Mouse (Mus musculus) thymus, adult 18-20 months (tissue): ENCODE measurements around the gene Il22ra1.
"Not testable (repeated sequence)": the region's sequence is repeated elsewhere in the genome, so short reads cannot be mapped to it uniquely, and the experiment has no call there.

Source experiments
- DNase-seq, 2 experiments: peaks; one replicate each; pipeline ENCODE4 v3.0.0; 2022; ENCODE audit warnings: mixed read lengths in 2 of 2

Gene Il22ra1

GRCm38 (mm10) chr4:135727817-135728216 lies at the start of gene Il22ra1:
Gene Il22ra1, plus strand, starts transcription at chr4:135728172.
- DNase-seq, result no peak

GRCm38 (mm10) chr4:135679316-135679715 lies 48.7 kb upstream of the Il22ra1 start:
- no peak for DNase-seq

DNA sequence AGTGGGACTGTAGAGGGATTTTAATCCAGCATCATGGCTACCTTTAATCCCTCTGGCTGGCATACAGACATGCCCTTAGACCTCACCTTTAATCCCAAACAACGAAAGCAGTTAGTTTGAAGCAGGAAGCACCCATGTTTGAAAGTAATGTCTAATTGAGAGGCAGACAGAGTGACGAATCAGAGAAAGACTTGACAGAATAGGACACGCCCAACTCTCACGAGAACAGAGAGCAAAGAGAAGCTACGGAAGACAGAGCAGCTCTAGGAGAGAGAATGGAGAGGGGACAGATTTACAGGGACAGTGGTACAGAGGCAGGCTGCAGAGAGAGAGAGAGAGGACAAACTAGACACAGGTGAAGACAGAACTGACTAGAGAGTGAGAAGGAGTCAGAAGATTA lies 46.2 kb upstream of the Il22ra1 start:
- no peak for DNase-seq

- no peak for DNase-seq
Observed at GRCm38 (mm10) chr4:135683553-135683952, 44.4 kb upstream of the Il22ra1 start.

DNA sequence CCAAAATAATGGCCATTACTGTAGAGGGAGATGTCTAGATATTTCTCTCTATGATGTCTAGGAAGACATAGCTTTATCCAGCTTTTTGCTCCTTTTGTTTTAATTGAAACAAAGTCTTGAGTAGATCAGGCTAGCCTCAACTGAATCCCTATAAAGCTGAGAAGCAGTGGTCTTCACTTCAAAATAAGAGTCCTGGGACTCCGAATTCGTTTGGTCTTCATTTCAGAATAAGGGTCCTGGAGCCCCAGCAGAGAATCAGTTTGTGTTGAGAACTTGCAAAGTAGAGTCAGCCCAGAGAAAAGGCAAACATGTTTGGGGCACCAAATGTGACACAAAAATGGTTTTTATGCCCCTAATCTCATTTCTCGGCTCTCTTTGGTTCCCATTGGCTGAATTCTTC lies 43.2 kb upstream of the Il22ra1 start:
- DNase-seq, result no peak

DNA sequence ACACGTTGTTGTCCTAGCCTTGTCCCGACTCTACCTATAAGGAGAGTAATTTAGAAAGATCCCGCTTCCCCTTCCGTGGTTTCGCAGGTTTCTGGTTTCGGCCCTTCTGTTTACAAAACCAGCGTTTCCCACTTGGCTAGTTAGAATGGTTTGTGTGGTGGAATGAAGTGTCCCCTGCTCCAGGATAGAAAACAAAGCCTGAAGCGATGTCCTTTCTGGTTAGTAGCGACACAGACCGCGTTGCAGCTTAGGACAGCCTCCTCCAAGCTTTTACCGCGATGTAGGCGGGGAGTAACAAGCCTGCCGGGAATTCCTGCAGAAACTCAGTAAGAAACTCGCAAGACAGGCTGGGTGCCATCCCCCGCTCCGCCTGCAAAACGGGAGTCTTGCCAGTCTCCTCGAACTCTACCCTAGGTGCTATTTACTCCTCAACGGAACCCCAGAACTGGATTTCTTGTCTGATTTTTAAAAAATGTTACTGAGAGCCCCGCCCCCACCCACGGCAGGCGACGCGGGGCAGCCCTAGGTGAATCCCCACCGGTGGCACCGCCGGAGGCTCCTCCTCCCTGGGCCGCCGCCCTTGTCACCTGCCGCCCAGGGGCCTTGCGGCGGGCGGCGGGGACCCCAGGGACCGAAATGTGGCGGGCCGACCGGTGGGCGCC lies 41.9 kb upstream of the Il22ra1 start, which contains the start of gene Ifnlr1:
Gene Ifnlr1 (plus strand): TSS at position 382 of the 662 bp plus-strand sequence.
- no peak for DNase-seq

DNA sequence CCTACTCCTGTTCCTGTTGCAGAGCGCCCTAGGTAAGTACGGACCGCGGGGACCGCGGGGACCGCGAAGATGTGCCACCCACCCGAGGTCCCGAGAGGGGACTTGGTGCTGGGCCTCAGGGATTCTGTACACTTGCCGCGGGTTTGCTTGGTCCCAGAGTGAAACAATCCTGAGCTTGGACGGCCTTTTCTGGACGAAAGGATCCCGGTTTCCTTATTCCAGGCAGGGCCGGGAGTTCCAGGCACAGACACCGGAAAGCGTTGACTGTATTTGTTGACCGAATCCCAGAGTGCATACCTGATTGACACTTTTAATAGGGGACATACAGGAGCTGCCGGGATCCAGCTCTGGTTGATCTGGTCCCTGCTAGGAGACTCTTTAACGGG lies 41.4 kb upstream of the Il22ra1 start:
- DNase-seq, result no peak

- no peak for DNase-seq
Observed at GRCm38 (mm10) chr4:135689797-135690196, 38.2 kb upstream of the Il22ra1 start.

- DNase-seq, result no peak
Observed at GRCm38 (mm10) chr4:135690241-135690640, 37.7 kb upstream of the Il22ra1 start.

GRCm38 (mm10) chr4:135692916-135693315 lies 35.1 kb upstream of the Il22ra1 start:
- DNase-seq, result no peak

DNA sequence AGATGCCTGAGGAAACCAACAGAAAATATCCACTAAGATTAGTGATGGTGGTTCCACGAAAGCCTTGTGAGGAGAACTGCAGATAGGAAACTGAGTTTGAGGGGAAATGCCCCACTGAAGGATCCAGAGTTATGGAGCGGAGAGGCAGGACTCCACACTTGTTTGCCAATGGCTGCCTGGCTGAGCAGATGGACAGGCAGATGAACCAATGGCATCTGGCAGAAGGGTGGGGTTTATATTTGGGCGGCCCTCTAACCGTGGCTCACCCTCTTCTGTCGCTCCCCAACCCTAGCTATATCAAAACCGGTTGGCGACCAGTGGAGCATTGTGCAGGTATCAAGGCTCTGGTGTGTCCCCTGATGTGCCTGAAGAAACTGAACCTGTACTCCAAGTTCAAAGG lies 29.5 kb upstream of the Il22ra1 start:
- DNase-seq, result no peak

GRCm38 (mm10) chr4:135703497-135703896 lies 24.5 kb upstream of the Il22ra1 start:
- no peak for DNase-seq

DNA sequence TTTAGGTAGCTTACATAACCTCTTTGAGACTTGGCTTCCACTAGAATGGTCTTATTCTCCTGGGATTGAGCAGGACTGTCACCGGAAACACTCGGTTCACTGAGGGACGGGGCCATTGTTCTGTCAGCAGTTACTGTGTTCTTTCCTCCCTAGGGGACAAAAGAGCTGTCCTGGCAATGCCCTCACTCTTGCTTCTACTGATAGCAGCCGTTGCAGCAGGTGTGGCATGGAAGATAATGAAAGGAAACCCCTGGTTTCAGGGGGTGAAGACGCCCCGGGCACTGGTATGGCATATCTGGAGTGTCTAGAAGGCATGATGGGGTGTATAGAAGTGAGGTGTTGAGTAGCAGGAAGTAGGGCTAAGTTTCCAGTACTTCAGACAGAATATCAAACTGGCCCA lies 24.0 kb upstream of the Il22ra1 start:
- no peak for DNase-seq

DNA sequence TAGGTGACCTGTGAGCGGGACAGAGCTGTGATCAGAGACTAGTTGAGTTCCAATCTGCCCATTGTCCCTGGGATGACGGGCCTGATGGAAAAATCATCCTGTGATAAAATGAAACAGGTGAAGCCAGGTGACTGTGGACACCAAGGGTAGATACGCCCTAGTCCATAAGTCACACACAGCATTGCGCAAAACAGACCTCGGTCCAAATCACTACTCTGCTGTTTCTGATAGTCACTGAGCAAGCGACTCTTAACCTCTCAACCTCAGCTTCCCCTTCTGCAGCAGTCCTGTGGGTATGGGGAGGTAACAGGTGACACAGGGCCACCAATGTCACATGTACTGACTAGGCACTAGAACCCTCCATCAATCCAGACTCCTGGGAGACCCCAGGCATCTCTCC lies 21.9 kb upstream of the Il22ra1 start:
- no peak for DNase-seq

- DNase-seq, result peak; percentile 21 to 32
Observed at GRCm38 (mm10) chr4:135709072-135709564, 18.9 kb upstream of the Il22ra1 start.

GRCm38 (mm10) chr4:135709621-135710020 lies 18.4 kb upstream of the Il22ra1 start:
- no peak for DNase-seq

GRCm38 (mm10) chr4:135710392-135710791 lies 17.6 kb upstream of the Il22ra1 start:
- no peak for DNase-seq

DNA sequence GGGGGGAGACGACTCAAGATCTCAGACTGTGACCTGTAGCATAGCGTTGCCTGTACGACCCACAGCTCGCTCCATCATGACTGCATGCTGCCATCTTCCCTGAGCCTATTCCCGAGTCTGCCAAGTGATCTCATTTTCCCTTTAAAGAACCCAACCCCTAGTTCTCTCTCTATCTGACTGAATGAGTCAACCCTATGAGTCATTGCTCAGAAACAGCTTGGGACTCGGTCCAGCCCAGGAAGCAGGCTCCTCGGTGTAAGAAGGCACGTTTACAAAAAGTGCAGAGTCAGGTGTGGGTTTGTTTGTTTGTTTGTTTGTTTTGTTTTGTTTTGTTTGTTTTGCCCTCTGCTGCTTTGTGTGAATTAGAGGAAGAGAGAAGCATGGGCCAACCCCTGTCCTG lies 13.2 kb upstream of the Il22ra1 start:
- DNase-seq, result no peak

DNA sequence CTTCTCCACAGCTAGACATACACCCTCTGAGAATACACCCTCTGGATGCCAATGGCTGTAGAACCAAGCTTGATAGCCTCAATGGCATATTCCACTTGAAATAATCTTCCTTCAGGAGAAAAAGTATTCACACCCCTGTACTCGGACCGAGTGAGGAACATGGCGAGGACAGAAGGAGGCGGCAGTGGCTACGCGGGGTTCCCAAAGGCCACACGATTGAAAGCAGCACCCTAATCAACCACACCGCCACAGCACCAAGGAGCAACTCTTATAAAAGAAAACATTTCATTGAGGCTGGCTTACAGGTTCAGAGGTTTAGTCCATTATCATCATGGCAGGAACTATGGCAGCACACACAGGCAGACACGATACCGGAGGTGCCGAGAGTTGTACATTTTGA lies 11.5 kb upstream of the Il22ra1 start:
- DNase-seq, result not testable (repeated sequence)

DNA sequence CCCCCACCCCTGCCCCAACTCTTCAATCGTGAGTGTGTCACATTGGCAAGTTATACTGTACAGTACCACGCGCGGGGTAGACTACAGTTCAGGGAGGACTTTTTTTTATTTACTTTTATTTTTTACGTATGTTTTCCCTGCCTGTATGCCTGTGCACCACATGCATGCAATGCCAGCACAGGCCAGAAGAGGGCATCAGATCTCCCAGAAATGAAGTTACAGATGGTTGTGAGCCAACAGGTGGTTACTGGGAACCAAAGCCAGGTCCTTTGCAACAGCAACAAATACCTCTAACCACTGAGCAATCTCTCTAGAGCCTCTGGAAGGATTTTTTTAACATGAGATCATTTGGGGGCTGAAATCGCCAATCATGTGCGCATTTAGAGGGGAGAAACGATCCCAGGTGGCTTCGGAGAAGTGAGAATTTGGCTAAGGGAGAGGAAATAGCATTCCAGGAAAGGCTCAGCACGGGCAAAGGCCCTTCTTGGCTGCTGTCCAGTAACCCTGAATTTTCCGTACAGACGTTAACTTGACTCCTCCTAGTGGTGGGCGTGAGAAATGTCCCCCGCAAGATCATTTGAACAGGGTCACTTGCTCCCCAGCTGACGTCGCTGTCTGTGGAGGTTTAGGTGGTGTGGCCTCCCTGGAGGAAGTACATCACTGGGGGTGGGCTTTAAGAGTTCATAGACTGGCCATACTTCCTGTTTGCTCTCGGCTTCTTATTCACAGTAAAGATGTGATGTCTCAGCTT lies 5.3 kb upstream of the Il22ra1 start:
- no peak for DNase-seq

DNA sequence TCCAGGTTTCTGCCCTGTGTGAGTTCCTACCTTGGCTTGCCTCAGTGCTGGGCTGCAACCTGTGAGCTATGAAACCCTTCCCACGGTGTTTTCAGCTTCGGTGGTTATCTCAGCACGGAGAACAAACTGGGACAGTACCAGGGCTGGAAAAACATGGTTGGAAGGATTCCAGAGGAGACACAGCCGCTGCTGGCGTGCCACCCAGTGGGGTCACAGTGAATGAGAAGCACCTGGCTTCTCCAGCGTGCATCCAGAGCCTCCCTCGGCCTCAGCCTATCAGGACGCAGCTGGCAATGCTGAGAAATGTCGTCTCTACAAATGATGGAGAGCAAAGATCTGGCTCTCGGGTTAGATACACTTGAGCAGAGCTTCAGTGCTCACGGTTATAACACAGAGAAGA lies 1.6 kb upstream of the Il22ra1 start:
- no peak for DNase-seq

DNA sequence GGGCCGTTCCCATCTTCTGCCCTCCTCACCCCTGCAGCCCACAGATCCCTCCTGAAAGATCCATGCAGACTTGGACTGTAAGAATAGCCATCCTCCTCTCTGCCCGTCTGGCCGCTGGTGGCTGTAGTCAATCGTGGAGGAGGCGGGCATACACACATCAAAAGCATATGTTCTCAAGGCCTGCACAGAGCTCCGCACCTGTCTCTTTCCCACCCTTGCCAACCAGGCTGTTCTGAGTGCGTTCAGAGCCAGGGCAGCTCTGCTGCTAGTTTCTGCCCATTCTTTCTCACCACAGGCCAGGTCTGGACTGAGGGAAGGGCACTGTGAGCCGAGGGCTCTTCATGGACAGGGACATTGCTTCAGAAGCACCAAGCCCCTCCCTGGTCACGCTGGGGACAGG lies 2.2 kb downstream of the Il22ra1 start:
- no peak for DNase-seq

- DNase-seq, result no peak
Observed at GRCm38 (mm10) chr4:135730951-135731350, 3.0 kb downstream of the Il22ra1 start.

DNA sequence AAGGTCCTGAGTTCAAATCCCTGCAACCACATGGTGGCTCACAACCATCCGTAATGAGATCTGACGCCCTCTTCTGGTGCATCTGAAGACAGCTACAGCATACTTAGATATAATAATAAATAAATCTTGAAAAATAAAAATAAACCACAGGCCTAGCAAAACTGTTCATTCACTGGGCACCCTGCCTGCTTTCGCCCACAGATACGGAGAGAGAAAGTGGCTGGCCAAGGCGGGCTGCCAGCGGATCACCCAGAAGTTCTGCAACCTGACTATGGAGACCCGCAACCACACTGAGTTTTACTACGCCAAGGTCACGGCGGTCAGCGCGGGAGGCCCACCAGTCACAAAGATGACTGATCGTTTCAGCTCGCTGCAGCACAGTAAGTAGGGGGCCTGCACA lies 5.9 kb downstream of the Il22ra1 start:
- DNase-seq, result no peak
